Mouse (Mus musculus) liver, embryonic 12.5 days (tissue): ENCODE results near the gene Clca2. TPM values are rescaled to one million over a fixed set of nuclear protein-coding genes. Genes with fewer than 3 reads are reported as not detected.
"Not testable (repeated sequence)": the region's sequence is repeated elsewhere in the genome, so short reads cannot be mapped to it uniquely, and the experiment has no call there.

Source experiments
- ATAC-seq: fragments of 200-750 bp; cut with Nextera tagmentation; 2 replicates; pipeline ENCODE4 v1.8.0; 2017; ENCODE audit warnings: moderate number of reproducible peaks, mild to moderate bottlenecking, moderate library complexity
- H3K27ac ChIP-seq: fragments of 300-500 bp; sonication (generic); 2 replicates; pipeline ENCODE4 v1.5.1; 2016; ENCODE audit warnings: mild to moderate bottlenecking
- H3K27me3 ChIP-seq: fragments of 300-500 bp; sonication (generic); replicated peaks from 2 replicates; pipeline ENCODE4 v1.6.1; 2016; ENCODE audit warnings: mild to moderate bottlenecking, moderate library complexity
- H3K36me3 ChIP-seq: fragments of 300-500 bp; sonication (generic); 2 replicates; pipeline ENCODE4 v1.6.1; 2016; ENCODE audit warnings: mild to moderate bottlenecking, moderate library complexity
- H3K4me1 ChIP-seq: fragments of 300-500 bp; sonication (generic); 2 replicates; pipeline ENCODE4 v1.6.1; 2016
- H3K4me2 ChIP-seq: fragments of 300-500 bp; sonication (generic); 2 replicates; pipeline ENCODE4 v1.6.1; 2016; ENCODE audit warnings: mild to moderate bottlenecking, moderate library complexity
- H3K4me3 ChIP-seq: fragments of 300-500 bp; sonication (generic); 2 replicates; pipeline ENCODE4 v1.5.1; 2016; ENCODE audit warnings: mild to moderate bottlenecking, moderate library complexity
- H3K9ac ChIP-seq: fragments of 300-500 bp; sonication (generic); 2 replicates; pipeline ENCODE4 v1.6.1; 2016; ENCODE audit warnings: mild to moderate bottlenecking, moderate library complexity
- H3K9me3 ChIP-seq: fragments of 300-500 bp; sonication (generic); replicated peaks from 2 replicates; pipeline ENCODE4 v1.6.1; 2016; ENCODE audit warnings: mild to moderate bottlenecking, moderate library complexity
- WGBS: fragments of 180-500 bp; shearing (Covaris S2); methylation state at CpG from one replicate; pipeline ENCODE4 v1.1.7; 2016; ENCODE audit not compliant: insufficient replicate concordance; 5-methylcytosine and 5-hydroxymethylcytosine counted together
- polyA plus RNA-seq: library from polyadenylated mRNA; unstranded; fragments of >200 nt; fragmentation: Nextera tagmentation; extraction: Ambion mirVana; gene quantifications from 2 replicates; pipeline ENCODE4 v1.2.1, GENCODE M21; 2016

Clca2 gene
- polyA plus RNA-seq, 1 experiment from 2014 or later, result not detected

- Histone ChIP-seq H3K4me1 (no peaks in the 10 kb centered on the region), H3K9me3 (no peaks in the 10 kb centered on the region), H3K36me3 (no peaks in the 10 kb centered on the region), H3K27me3 (no peaks in the 10 kb centered on the region), H3K4me2 (no peak overlapping the region), H3K27ac (no peak overlapping the region), H3K9ac (no peak overlapping the region), H3K4me3 (no peak overlapping the region)
- WGBS, result 63% methylated on average over 8 of the region's 8 CpGs
- ATAC-seq, result no peak
These were observed 18.3 kb downstream of the Clca2 start for GRCm38 (mm10) chr3:145080904-145081303.

GRCm38 (mm10) chr3:145078405-145078804, 20.8 kb downstream of the Clca2 start:
- Histone ChIP-seq H3K27me3 (no peaks in the 10 kb centered on the region), H3K36me3 (no peaks in the 10 kb centered on the region), H3K9me3 (no peaks in the 10 kb centered on the region), H3K9ac (no peak overlapping the region), H3K4me1 (no peaks in the 10 kb centered on the region), H3K4me3 (no peak overlapping the region), H3K27ac (no peak overlapping the region), H3K4me2 (no peak overlapping the region)
- WGBS, result 63% methylated on average over 6 of the region's 6 CpGs
- ATAC-seq, result no peak

- Histone ChIP-seq H3K4me2 (no peak overlapping the region), H3K27me3 (no peaks in the 10 kb centered on the region), H3K4me3 (no peak overlapping the region), H3K27ac (no peak overlapping the region), H3K36me3 (no peaks in the 10 kb centered on the region), H3K9me3 (no peaks in the 10 kb centered on the region), H3K4me1 (no peaks in the 10 kb centered on the region), H3K9ac (no peak overlapping the region)
- no peak for ATAC-seq
- WGBS, result 74% methylated on average over 3 of the region's 3 CpGs
These were observed 26.9 kb downstream of the Clca2 start for GRCm38 (mm10) chr3:145072339-145072738.

GRCm38 (mm10) chr3:145068964-145069363, 30.3 kb downstream of the Clca2 start:
- Histone ChIP-seq H3K9me3 (no peaks in the 10 kb centered on the region), H3K4me1 (no peaks in the 10 kb centered on the region), H3K36me3 (no peaks in the 10 kb centered on the region), H3K27ac (no peak overlapping the region), H3K4me3 (no peak overlapping the region), H3K27me3 (no peaks in the 10 kb centered on the region), H3K9ac (no peak overlapping the region), H3K4me2 (no peak overlapping the region)
- no peak for ATAC-seq
- 60% methylated on average over 4 of the region's 4 CpGs for WGBS

GRCm38 (mm10) chr3:145055138-145055537, 44.1 kb downstream of the Clca2 start:
- not testable (repeated sequence) for H3K9me3 ChIP-seq, H3K27me3 ChIP-seq, H3K4me3 ChIP-seq, ATAC-seq, H3K9ac ChIP-seq, H3K4me2 ChIP-seq, H3K36me3 ChIP-seq, H3K27ac ChIP-seq, H3K4me1 ChIP-seq
- 81% methylated on average over 3 of the region's 3 CpGs for WGBS

GRCm38 (mm10) chr3:145049820-145050219, 49.4 kb downstream of the Clca2 start:
- Histone ChIP-seq H3K4me1 (no peaks in the 10 kb centered on the region), H3K9ac (no peak overlapping the region)
- 4% methylated on average over 3 of the region's 3 CpGs for WGBS

GRCm38 (mm10) chr3:145038813-145039212, 60.4 kb downstream of the Clca2 start:
- H3K4me3 ChIP-seq, result no peak overlapping the region
- ATAC-seq, result no peak
- no peak overlapping the region for H3K27ac ChIP-seq
- no peak overlapping the region for H3K4me2 ChIP-seq
- no peaks in the 10 kb centered on the region for H3K36me3 ChIP-seq
- no peaks in the 10 kb centered on the region for H3K4me1 ChIP-seq
- 52% methylated on average over 3 of the region's 3 CpGs for WGBS
- no peaks in the 10 kb centered on the region for H3K9me3 ChIP-seq
- H3K9ac ChIP-seq, result no peak overlapping the region
- no peaks in the 10 kb centered on the region for H3K27me3 ChIP-seq

More at GRCm38 (mm10) chr3:145049820-145050219, 49.4 kb downstream of the Clca2 start:
- Histone ChIP-seq H3K27me3 (no peaks in the 10 kb centered on the region), H3K4me2 (no peak overlapping the region), H3K4me3 (no peak overlapping the region), H3K9me3 (no peaks in the 10 kb centered on the region), H3K27ac (no peak overlapping the region), H3K36me3 (no peaks in the 10 kb centered on the region)
- ATAC-seq, result peak; percentile 65; the same call in 1 of the 2 replicates

GRCm38 (mm10) chr3:145032676-145033075, 66.6 kb downstream of the Clca2 start, which contains the start of gene Clca1:
Gene Clca1, minus strand, starts transcription at chr3:145032776.
- no peaks in the 10 kb centered on the region for H3K4me1 ChIP-seq
- no peak for ATAC-seq
- H3K9me3 ChIP-seq, result no peaks in the 10 kb centered on the region
- H3K27me3 ChIP-seq, result no peaks in the 10 kb centered on the region
- H3K4me3 ChIP-seq, result no peak within 1 kb of the TSS
- H3K4me2 ChIP-seq, result no peak within 1 kb of the TSS
- H3K36me3 ChIP-seq, result no peaks in the 10 kb centered on the region
- no peak within 1 kb of the TSS for H3K9ac ChIP-seq
- H3K27ac ChIP-seq, result no peak within 1 kb of the TSS

- no peak overlapping the region for H3K4me2 ChIP-seq
- no peak overlapping the region for H3K27ac ChIP-seq
- H3K36me3 ChIP-seq, result no peaks in the 10 kb centered on the region
- no peaks in the 10 kb centered on the region for H3K9me3 ChIP-seq
- H3K4me3 ChIP-seq, result no peak overlapping the region
- no peak for ATAC-seq
- no peaks in the 10 kb centered on the region for H3K27me3 ChIP-seq
- no peaks in the 10 kb centered on the region for H3K4me1 ChIP-seq
- H3K9ac ChIP-seq, result no peak overlapping the region
- WGBS, result 64% methylated on average over 3 of the region's 3 CpGs
These were observed 71.2 kb downstream of the Clca2 start for GRCm38 (mm10) chr3:145028036-145028435.

GRCm38 (mm10) chr3:145026750-145027149, 72.5 kb downstream of the Clca2 start:
- WGBS, result 27% methylated on average over 3 of the region's 3 CpGs
- no peaks in the 10 kb centered on the region for H3K36me3 ChIP-seq
- H3K4me3 ChIP-seq, result no peak overlapping the region
- H3K27ac ChIP-seq, result no peak overlapping the region
- no peaks in the 10 kb centered on the region for H3K9me3 ChIP-seq
- no peaks in the 10 kb centered on the region for H3K27me3 ChIP-seq
- no peak for ATAC-seq
- no peaks in the 10 kb centered on the region for H3K4me1 ChIP-seq
- no peak overlapping the region for H3K9ac ChIP-seq
- H3K4me2 ChIP-seq, result no peak overlapping the region

Other genes starting within 250 kb of the Clca2 start
- gene Clca4b, start 166.9 kb downstream of the Clca2 start, polyA plus RNA-seq, result not detected in 2 replicates
- gene Clca4a, start 124.4 kb downstream of the Clca2 start, polyA plus RNA-seq, result not detected in 2 replicates
- gene Clca1, start 66.7 kb downstream of the Clca2 start, polyA plus RNA-seq, result 0.04 TPM in 1 of 2 replicates, not detected in the other
- gene Odf2l, start 19.1 kb upstream of the Clca2 start, polyA plus RNA-seq, result 8.3 and 9.5 TPM in 2 replicates
- gene Col24a1, start 193.0 kb upstream of the Clca2 start, polyA plus RNA-seq, result 0.33 and 0.44 TPM in 2 replicates